Mouse (Mus musculus): Measurements from ENCODE around the gene Txn1. TPM values are rescaled to one million over a fixed set of nuclear protein-coding genes. Genes with fewer than 3 reads are reported as not detected.
A peak's percentile ranks its signal among the peaks of the same experiment; 100 is the strongest.

The Txn1 gene
- total RNA-seq (2021), result 100 to 1,000 TPM; 171 to 179 TPM
- long read RNA-seq, experiment 1, transcript Txn1-201 (5 exons, 1,051 nt), result major isoform, 62 of 63 reads
- long read RNA-seq, experiment 1, partial matches to known transcripts, result 0 of 63 reads
- long read RNA-seq, experiment 1, other reads (novel, unspliced or antisense), result 1 of 63 reads
- long read RNA-seq, experiment 2, transcript Txn1-201 (5 exons, 1,051 nt), result major isoform, 60 of 61 reads
- long read RNA-seq, experiment 2, partial matches to known transcripts, result 0 of 61 reads
- long read RNA-seq, experiment 2, other reads (novel, unspliced or antisense), result 1 of 61 reads

DNA sequence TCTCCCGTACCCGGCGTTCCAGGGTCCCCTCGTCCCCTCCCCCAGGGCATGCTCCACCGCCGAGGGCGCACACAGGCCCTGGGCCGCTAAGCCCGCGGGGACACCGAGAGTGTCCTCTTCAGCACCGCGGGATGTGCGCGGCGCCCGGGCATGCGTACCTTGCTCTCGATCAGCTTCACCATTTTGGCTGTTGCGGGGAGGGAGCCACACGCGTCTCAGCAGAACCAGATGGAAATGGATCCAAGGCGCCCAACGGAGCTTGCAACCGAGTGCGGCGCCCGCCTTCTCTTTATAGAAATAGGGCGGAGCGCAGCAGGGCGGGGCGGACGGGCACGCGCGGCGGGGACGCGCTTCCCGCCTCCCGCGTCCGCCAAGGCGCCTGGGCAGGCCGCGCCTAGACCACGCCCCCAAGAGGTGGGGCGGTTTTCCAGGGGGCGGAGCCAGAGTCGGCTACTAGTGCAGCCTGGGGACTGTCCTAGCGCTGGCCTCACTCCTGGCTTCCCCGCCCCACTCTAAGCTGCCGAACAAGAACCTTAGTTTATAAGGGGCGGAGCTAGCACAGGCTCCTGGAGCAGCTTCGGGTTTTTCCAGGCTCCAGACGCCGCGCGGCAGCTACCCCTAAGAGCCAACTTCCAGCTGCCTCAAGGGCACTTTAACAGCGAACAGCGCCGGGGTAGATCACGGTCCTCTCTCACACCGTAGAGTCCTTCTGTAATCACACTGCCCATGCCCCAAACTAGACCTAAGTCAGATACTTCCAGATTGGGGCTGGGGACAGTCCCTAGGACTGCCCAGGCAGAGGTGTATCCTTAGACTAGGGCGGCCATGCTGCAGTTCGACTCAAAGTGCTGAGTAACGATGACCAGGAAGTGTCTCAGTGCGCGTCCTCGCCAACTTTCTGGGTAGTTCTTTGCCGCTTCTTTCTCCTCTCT lies at the start of gene Txn1:
Txn1 (minus strand) TSS at position 383 of the 932 bp plus-strand sequence.
- DNase-seq (ENCODE audit: low spot score in 2 of 2), result peak; percentile 97

DNA sequence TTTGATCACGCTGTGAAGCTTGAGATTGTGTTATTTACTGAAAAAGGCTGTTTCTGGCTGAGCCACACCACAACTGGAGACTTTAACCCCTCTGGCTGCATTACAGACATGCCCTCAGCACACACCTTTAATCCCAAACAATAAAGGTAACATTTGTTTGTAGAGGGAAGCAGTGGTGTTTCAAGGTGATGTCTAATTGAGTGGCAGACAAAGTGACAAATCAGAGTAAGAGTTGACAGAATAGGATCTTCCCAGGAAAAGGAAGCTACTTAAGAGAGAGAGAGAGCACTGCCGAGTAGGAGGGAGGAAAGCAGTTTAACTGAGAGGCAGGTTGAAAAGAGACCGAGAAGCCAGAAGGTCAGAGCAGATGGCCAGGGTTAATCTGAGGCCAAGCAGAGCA lies 47.3 kb upstream of the Txn1 start:
- no peak for DNase-seq (ENCODE audit: low spot score in 2 of 2)

DNA sequence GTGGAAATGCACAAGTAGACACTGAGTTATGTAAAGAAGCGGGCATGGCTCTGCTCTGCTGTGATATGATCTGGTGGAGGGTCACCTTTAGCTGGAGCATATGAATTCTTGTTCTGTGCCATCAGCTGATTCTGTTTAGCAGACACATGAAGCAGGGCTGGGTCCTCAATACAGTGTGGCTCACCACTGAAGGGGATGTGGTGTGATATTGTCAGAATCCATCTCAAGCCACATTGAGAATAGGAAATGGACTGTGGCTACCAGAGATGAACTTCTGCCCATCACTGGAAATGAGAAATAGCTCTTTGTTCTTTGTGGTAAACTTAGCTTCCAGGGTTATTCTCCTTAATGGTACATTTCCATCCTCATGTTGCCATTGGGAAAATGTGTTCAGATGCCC lies 35.2 kb upstream of the Txn1 start:
- no peak for DNase-seq (ENCODE audit: low spot score in 2 of 2)

DNA sequence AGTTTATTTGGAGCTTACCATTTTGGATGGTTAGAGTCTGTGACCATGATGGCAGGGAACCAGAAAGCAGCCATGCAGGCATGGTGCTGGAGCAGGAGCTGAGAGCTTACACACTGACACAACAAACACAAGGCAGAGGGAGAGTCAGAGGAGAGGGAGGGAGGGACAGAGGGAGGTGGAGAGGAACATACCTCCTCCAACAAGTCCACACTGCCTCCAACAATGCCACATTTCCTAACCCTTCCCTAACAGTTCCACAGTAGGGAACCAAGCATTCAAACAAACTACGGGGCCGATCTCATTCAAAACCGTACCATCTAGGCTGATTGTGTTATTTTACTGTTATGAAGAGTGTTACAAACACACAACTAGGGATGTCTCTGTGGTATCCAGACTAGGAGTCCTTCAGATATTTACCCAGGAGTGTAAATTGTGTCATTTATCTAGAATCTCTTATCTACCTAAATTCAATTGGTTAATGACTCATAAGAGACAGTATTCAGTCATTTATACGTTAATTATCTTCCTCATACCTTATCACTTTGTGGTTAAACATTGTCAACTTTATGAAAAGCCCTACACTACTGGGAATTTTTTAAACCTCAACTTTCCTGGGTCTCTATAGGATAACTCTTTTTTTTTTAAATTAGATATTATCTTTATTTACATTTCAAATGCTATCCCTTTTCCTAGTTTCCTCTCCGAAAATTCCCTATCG lies 18.3 kb upstream of the Txn1 start:
- no peak for DNase-seq (ENCODE audit: low spot score in 2 of 2)

DNA sequence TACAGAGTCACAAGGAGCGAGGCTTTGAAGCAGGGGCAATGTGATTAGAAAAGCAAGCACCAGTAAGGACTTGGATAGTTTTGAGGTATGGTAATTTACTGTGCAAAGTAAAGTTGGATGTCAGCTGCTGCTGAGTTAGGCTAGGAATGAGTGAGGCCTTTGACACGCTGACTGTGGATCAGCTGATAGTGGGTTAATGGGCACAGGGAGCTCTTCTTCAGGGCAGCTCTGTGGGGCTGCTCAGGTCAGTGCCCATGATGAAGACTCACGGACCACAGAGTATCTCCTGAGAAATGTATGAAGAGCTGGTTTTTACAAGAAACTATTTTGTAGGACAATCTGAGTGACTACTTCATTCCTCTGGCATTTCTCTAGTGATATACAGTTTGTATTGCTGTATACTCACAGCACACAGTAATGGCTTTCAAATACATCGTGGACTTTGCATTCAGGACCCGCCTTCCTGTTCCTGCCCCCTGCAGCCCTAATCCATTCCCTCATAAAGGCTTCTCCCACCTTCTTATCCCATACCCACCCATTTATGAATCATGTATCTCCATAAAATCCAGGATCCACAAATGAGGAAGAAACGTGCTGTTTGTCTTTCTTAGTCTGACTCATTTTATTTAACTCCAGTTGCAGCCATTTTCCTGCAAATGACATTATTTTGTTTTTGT lies 17.5 kb upstream of the Txn1 start:
- no peak for DNase-seq (ENCODE audit: low spot score in 2 of 2)

DNA sequence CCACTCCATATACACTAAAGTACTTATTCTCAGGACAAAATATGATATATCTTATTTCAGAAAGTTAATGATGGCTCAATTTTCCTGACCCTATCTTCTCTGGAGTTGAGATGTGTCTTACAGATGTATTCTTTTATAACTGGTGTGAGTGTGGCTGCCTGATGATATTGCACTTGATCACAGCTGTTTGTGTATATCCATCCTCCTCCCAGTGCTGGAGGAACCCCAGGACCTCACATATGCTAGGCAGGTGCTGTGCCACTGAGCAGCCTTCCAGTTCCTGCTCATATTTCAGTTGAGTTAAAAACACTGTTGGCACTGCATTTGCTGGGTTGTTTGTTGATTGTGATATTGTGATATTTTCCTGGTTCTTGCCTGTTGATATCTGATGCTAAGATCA lies 14.1 kb upstream of the Txn1 start:
- no peak for DNase-seq (ENCODE audit: low spot score in 2 of 2)

DNA sequence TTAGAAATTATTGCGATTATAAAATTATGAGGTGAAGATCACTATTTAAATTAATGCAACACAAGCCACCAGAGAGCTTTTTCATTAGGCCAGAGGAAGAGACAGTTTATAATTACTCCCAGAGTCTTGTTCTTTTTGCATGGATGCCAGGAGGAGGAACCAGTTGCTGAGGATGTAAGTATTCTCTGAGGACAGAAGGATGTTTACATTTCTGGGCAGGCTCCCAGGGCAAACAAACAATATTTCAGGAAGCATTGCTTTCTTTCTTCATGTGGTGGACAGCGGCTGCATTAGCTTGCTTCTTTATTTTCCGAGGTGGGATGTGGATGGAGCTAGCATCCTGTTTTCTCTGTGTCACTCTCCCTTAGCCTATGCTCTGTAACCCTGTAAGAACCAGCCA lies 11.0 kb upstream of the Txn1 start:
- DNase-seq (ENCODE audit: low spot score in 2 of 2), result no peak

DNA sequence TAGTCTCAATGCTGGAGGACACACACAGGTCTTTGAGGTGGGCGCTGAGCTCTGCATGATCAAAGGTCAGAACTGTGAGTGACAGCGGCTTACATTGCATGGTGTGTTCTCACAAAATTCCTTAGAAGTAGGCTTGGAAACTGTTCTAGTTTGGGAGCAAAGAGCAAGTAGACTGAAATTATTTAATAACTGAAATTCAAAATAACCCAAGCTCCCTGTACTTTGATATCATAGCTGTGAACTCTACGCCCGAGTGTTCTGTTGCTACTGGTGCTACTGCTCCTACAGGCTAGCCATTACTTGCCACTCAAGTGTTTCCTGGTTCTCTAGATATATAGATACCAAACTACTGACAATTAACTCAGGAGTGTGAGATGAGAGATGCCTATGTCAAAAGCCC lies 9.3 kb upstream of the Txn1 start:
- DNase-seq (ENCODE audit: low spot score in 2 of 2), result no peak

DNA sequence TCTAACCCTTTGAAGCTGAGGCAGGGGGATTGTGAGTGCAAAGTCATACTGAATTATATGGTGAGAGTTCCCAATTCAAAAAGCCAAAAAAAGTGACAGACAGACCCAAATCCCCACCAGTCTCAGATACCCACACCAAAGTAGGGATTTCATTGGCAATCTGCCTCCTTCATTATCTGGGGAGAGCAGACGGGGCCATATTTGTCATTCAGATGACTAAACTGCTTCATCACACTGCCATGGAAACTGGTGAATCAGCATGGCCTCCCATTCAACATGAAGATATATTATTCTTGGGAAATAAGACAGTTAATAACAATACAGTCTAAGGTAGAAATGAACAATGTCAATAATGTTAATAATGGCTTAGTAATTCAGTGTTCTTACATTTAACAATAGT lies 7.9 kb upstream of the Txn1 start:
- DNase-seq (ENCODE audit: low spot score in 2 of 2), result no peak

DNA sequence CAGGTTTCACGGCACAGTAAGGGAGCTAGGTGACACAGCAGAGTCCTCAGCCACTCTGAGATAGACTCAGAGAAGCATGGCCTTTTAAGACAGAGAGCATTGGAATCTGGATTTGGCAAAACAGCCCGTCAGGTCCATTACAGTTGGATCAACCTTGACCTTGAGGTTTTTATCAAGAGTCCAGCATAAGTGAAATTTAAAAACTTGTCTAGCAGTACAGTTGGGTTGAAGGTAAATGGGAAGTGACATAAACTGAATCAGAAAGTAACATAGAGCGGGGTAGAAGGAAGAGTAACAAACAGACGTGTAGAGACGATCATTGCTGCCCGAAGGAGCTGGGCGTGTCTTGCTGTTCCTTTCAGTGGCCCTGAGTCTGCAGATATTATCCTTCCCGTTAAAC lies 2.8 kb upstream of the Txn1 start:
- no peak for DNase-seq (ENCODE audit: low spot score in 2 of 2)

DNA sequence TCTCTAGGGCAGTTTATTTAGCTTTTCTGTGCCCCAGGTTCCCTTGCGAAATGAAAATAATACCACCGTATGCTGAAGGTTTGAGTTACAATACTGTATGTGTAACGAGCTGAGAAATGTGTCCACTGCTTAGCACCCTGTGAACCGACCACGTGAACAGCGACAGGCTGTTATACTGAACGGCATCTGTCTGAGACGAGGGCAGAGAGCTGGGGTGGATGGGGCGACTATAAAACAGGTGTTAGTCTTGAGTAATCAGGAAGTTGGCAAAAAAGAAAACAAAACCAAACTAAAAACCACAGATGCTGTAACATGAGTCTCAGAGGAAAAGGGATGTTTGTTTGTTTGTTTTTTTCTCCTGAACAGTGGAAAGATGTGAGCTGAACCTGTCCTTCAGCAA lies 1.9 kb upstream of the Txn1 start:
- DNase-seq (ENCODE audit: low spot score in 2 of 2), result no peak

DNA sequence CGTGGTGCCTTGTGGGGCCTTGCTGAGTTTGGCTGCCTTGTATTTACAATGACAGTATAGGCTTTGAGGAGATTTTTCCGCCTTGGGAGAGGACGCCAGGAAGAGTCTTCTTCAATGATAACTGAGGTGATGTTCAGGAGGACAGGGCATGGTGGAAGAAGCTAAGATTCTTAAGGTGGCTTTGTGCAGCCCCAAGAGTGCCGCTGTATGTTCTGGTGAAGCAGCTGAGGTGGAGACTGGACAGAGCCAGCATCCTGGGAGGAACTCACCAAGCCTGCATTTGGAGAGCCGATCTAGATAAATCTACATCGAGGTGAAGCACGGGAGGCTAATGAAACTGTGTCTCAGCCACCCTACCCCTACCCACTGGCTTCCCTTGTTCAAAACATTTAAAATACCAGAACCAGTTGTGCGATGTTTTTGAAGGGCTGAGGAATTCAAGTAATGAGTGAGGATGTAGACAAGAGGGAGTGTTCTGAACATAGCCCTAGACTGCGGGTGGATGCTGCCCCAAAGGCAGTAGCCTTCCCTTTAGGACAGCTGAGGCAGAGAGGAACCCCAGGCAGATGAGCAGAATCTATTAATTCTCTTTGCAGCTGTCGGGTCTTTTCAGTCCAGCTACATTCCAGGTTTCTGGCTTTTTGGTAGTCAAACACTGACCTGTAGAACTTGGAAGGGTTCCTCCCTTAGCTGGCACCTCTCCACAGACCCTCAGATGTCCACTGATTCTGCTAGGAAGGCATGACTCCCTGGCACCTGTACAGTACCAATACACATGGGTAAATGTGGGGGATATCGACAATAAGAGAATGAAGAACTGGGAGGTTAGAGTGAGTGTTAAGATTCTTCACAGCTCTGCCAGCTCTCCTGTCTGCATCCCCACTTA lies 1.2 kb upstream of the Txn1 start:
- no peak for DNase-seq (ENCODE audit: low spot score in 2 of 2)

DNA sequence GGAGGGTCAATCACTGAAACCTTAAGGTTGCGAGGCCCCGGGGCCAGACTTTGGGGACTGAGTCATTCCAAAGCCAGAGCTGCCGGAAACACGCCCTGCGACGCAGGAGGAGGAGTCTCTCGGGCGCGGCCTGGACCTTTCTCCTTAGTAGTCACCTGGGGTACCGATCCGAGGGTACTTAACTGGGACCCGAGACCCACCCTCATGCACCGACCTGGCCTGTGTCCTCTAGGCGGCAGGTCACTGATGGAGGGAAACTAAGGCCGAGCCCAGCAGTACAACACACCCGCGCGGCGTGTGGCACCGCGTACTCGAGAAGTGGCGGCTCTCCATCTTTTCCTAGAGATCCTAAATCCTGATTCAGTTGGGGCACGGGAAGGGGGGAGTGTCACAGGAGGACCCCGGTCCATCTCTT lies 660 bp downstream of the Txn1 start:
- DNase-seq (ENCODE audit: low spot score in 2 of 2), result peak; percentile 30 to 67

DNA sequence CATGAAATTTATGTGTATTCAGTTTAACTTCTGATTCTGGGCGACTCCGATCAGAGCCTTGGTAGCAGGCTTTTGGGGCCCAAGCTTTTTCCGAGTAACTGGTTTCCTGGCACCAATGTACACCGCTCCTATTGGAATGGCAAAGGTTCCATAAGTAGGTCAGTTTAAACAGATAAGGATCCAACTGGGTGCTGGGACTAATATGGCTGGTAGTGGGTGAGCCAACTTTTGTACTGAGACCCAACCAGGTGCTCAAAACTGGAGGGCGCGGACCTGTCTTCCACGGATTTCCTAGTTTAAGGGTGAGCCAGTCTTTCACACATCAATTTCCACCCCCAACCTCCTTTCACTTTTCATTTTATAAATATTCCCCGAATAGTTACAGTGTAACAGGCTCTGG lies 1.2 kb downstream of the Txn1 start:
- DNase-seq (ENCODE audit: low spot score in 2 of 2), result no peak

DNA sequence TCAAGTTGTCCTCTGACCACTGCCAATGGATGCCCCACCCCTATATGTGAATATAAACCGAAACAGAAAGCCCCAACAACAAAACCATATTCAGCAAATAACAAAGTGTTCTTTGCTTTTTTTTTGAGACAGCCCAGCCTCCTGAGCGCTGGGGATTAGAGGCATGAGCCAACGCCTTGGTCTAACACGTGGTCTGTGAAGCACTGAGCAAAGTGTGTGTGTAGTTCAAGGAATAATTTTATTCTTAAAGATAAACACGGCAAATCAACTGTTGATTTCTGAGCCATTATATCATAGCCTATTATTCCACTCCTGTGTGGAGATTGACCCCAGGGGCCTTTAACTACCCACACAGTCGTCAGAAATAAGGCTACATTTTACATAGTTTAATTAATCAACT lies 1.6 kb downstream of the Txn1 start:
- no peak for DNase-seq (ENCODE audit: low spot score in 2 of 2)

DNA sequence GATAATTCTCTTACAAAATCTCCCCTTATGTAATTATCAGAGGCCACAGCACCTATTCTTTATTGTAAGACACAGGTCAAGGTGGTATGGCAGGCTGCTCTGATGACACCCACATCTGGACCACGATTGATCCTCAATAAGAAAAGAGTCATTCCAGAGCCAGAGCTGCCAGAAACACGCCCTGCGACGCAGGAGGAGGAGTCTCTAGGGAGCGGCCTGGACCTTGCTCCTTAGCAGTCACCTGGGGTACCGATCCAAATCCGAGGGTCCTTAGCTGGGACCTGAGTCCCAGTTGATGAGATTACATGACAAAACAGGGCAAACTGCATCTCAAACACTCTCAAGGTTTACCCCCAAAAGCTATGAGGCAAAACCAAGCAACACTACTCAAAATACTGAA lies 2.4 kb downstream of the Txn1 start:
- no peak for DNase-seq (ENCODE audit: low spot score in 2 of 2)

DNA sequence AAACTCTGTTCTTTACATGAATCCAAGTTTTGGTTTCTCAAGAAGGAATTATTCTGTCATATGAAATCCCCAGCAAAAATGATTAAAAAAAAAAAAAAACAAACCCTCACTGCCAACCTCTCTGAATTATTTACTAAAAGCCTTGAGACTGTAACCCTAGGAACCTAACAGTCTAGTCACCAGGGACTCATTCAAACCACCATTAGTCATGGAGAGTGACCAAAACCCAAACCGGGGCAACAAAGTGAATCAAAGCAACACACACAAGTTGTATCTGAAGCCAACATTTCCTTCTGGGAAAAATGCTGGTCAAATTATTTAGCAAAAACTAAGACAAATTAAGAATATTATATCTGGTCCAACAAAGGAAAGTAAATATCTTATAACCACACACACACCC lies 3.3 kb downstream of the Txn1 start:
- no peak for DNase-seq (ENCODE audit: low spot score in 2 of 2)

DNA sequence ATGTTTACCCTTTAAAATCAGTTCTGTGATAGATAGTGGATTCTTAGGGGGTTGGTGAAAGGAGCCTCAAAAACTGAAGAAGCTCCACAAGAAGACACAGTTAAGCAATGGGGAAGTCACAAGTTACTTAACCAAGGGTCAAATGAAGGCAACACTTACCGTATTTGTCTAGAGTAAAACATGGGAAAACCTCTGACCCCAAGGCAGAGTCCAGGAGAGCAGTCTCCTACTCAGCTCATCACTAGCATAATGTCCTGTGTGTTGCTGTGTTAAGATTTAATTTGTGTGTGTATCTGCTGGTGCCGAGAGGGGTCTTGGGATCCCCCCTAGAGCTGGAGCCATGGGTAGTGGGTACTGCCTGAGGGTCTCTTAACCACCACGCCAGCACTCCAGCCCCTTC lies 3.8 kb downstream of the Txn1 start:
- DNase-seq (ENCODE audit: low spot score in 2 of 2), result no peak

DNA sequence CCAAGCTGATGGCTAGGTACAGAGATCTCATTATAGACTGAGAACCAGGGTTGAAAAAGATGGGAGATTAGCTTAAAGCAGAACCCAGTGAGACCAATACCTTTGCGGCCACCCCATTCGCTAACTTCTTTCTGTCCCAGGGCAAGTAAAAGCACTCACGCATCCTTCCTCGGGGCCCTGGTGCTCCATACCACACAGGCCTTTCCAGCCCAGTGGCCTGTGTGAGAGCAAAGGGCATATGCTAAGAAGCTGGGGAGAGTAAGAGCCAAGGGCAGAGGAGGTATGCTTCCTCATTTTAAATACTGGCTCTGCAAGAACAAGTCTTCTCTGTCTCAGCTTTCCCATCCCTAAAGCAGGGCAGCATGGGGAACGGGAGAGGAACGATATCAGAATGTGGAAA lies 6.3 kb downstream of the Txn1 start:
- no peak for DNase-seq (ENCODE audit: low spot score in 2 of 2)

DNA sequence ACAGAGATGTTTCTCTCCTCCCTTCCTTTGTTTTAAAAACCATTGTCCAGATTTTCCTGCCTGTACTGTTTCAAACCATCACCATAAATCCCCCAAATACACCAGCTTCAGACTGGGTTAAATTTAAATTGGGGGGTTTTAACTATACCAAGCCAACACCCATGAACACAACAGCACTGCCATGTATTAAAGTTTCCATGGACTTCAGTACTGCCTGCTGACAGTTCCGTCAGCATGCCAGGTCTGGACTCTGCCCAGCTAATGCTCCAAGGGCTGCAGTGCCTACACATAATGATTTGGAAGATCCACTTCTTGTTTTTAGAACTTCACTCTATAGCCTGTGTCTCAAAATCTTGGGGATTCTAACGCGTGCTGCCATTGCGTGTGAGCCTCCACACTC lies 8.7 kb downstream of the Txn1 start:
- no peak for DNase-seq (ENCODE audit: low spot score in 2 of 2)
